Mouse (Mus musculus) CD4-positive helper T cell, adult 2 months (primary cell): Measurements from ENCODE around the gene Ccdc66.

ENCODE experiments used
- DNase-seq: peaks from one replicate; pipeline ENCODE4 v3.0.0-alpha.2; 2012; ENCODE audit warnings: low read depth, missing footprints, low spot score

Gene Ccdc66

GRCm38 (mm10) chr14:27507894-27508643, at the start of gene Ccdc66:
Gene Ccdc66 (minus strand): TSS chr14:27508460.
- DNase-seq, result peak; percentile 95

- no peak for DNase-seq
Observed at GRCm38 (mm10) chr14:27543838-27544426, 35.7 kb upstream of the Ccdc66 start.

GRCm38 (mm10) chr14:27536441-27536840, 28.2 kb upstream of the Ccdc66 start:
- no peak for DNase-seq

- no peak for DNase-seq
Observed at GRCm38 (mm10) chr14:27524541-27524940, 16.3 kb upstream of the Ccdc66 start.

GRCm38 (mm10) chr14:27508644-27509301, 513 bp upstream of the Ccdc66 start:
- DNase-seq, result no peak

GRCm38 (mm10) chr14:27501096-27501495, 7.2 kb downstream of the Ccdc66 start:
- no peak for DNase-seq

- no peak for DNase-seq
Observed at GRCm38 (mm10) chr14:27493516-27493915, 14.7 kb downstream of the Ccdc66 start.

- no peak for DNase-seq
Observed at GRCm38 (mm10) chr14:27491399-27491798, 16.9 kb downstream of the Ccdc66 start.

- DNase-seq, result no peak
Observed at GRCm38 (mm10) chr14:27446963-27447362, 61.3 kb downstream of the Ccdc66 start.

- no peak for DNase-seq
Observed at GRCm38 (mm10) chr14:27444851-27445281, 63.4 kb downstream of the Ccdc66 start.

GRCm38 (mm10) chr14:27440921-27441320, 67.3 kb downstream of the Ccdc66 start:
- DNase-seq, result peak; percentile 48

- DNase-seq, result no peak
Observed at GRCm38 (mm10) chr14:27436826-27437225, 71.4 kb downstream of the Ccdc66 start.

- no peak for DNase-seq
Observed at GRCm38 (mm10) chr14:27436116-27436515, 72.1 kb downstream of the Ccdc66 start.

GRCm38 (mm10) chr14:27432064-27432463, 76.2 kb downstream of the Ccdc66 start:
- no peak for DNase-seq
